Mouse (Mus musculus): ENCODE measurements at regions not wholly inside any gene's neighbourhood (a gene's known extent, or its start where the extent isn't known, plus 50 kb on each side); places are given as distances from the start of the nearest gene placed in this dataset.

- TF ChIP-seq CTCF (IDR thresholded peaks at IDR 0.05; ENCODE audit: low read depth): no peak
- TF ChIP-seq EP300 (optimal IDR thresholded peaks at IDR 0.05): no peak
These were observed 416.0 kb downstream of the Tmem114 start for GRCm38 (mm10) chr16:8008966-8009365.
